Mouse (Mus musculus) kidney, postnatal 10 days (tissue): ENCODE data around the gene Dgkd.

Source experiments
- DNase-seq: peaks from one replicate; pipeline ENCODE4 v3.0.0; 2021; ENCODE audit warnings: mixed read lengths

The Dgkd gene

DNA sequence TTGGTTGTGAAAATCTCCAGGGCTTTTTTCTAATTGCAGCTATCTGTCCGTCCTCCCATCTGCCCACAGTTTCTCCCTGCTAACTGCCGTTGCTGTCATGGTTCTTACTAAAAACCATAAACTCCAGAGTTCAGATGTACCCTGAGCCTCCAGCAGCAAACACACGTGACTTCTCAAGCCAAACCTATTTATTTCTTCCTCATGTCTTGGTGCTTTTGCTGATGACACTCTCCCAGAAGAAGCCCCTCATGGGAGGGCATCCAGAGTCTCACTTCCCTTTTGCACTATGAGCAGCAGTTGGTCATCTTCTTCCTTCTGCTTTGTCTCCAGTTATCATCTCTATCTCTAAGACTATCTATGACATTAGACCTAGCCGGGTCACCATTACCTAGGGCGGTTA lies 3.8 kb upstream of the Dgkd start:
- no peak for DNase-seq

DNA sequence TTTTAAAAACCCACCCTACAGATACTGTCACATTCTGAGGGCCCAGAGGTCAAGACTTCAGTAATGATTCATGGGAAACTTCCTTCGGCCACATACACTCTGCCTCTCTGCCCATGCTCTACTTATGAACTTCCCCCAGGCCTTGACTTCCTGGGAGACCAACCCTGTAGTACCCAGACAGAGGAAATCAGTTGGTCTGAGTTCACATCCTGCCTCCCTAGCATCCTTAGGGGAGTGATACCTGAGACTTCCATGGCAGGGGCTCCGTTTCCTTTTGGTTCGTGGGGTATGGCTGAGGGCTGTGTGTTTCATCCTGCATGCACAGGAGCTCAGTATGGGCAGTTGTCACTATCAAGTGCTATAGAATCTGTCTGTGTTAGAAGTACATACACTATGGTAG lies 1.7 kb upstream of the Dgkd start:
- DNase-seq = no peak

DNA sequence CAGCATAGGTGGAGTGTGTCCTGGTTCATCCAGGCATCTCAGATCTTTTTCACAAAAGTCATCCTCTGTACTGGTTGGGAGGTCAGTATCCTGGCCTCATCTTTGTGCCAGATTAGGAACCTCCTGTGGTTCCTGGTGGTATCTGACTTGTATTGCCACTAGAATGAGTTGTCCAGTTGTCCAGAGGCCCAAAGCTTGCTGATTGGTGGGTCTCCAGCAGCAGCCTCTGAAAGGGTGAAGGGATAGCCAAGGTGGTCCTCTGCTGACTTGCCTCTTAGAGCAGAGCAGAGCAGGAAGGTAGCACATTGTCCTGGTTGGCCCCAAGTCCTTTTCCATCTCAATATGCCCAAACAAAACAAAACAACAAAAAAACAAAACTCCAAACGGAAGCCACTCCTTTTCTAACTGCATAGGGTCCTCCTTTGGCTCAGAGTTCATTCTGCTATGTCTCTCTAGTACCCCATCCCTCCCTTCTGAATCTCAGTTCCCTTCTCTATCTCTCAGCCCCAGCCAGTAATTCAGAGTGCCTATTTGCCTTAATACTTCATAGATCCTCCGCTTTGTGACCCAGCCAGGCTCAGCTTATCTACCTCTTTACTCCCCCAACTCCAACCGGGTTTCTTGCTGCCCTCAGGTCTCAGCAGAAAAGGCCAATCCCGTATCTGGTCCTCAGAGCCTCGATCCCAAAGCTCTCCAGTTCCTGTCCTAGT lies 851 bp upstream of the Dgkd start:
- DNase-seq = no peak

DNA sequence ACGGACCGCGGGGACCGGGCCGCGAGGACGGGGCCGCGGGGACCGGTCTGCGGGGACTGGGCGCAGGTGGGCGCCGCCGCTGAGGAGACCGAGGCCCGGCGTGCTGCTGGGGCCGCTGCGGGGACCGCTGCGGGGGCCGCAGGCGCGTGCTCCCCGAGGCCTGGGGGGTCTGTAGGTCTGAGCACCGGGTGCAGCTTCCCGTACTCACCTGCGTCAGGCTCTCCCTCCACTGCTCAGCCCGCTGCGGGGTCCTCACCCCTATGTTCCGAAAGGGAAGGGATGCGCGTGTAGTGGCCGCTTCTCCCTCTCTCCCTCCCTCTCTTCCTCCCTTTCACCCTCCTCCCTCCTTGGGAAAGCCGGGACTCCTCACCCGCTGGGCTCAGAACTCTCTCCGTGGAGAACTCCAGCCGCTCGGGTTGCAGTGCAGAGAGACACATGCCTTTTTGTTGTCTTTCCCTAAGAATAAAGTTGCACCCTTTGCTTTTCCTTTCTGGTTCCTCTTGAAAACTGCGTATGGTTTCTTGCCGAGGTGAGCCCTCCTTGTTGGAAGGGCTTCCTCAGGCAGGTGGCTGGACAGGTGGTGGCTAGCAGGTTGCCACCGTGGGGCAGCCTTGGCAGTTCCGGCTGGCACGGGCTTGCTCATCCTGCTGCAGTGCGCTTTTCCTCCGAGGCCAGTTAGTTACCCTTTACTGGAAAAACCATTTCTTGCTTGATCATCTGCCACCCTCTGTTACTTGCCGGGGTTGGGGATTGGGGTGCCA lies 694 bp downstream of the Dgkd start:
- peak; percentile 50 for DNase-seq

DNA sequence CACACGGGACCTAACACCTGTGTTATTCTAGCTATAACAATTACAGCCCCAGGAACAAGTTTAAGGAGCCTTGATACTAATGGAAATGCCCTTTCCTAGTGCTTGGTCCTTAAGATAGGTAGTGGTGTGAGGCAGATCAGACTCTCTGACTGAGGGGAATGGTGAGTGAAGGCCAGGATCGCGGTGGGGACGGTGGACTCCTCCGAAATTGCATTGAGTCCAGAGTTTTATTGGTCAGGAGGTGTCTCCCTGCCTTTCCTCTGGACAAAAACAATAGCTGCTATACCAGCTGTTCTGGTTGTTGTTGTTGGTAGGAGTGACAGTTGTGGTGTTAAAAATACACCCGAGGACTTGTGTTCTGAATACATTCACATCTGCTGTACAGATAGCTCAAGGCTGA lies 1.3 kb downstream of the Dgkd start:
- DNase-seq = no peak

DNA sequence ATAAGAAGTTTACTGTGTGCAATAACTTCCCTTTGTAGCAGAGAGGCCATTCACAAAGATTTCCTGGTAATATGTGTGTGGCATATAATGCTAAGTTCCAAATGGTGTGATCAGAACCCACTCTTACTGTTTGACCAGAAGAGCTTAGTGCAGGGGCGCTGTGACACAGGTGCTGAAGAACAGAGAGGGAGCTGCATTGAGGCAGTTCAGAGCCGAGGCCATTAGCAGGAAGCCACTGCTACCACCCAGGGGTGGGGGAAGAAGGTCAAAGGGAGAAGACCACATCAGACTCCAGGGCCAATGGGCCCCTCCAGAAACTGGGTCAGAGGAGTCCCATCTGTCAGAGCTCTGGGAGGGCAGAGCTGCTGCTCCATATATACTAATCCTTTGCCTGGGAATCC lies 1.8 kb downstream of the Dgkd start:
- DNase-seq = no peak

DNA sequence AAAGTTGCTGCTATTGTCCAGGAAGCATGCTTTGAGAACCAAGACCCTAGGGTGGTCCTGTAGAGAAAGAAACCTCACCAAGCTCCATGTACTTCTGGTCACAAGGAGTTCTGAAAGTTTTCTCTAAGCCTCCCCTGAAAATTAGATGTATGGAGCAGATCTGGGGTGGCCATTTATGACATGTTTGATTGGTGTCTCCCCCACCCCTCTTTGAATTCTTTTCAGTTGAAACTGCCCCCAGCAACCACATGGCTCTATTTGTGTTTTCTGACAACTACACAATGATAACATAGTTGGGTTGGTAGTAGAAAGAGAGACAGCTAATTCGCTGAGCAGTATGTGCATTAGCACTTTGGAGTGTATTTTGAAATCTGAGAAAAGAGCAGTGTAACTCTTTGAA lies 2.4 kb downstream of the Dgkd start:
- DNase-seq = no peak

DNA sequence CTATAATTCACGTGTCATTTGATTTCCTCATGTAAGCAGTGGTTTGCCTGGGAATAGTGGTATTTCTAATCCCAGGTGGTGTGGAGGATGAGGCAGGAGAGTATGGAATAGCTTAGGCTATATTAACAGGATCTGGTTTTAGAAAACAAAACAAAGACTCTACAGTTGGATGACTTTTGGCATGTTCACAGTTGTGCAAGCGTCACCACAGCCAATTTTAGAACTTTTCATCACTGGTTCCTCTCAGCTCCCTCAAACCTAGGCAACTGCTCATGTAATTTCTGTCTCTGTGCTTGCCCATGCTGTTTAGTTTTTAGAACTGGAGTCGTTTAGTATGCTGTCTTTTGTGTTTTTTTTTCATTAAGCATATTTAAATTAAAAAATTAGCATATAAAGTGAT lies 3.7 kb downstream of the Dgkd start:
- no peak for DNase-seq

DNA sequence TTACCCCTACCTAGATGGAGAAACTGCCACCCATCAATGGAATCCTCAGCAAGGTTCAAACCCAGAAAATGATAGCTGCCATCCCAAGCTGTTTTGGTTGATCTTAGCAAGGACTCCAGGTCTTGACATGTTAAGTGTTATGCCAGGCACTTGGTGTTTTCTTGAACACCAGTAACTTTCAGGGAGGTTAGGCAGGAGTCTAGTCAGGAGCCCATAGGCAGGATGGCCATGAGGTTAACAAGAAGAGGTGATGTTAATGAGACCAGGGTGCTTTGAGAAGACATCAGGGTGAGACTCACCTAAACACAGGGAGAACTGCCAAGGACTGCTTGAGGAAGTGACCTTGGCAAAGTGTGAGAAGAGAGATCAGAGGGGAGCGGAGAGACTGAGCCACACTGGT lies 4.9 kb downstream of the Dgkd start:
- no peak for DNase-seq

DNA sequence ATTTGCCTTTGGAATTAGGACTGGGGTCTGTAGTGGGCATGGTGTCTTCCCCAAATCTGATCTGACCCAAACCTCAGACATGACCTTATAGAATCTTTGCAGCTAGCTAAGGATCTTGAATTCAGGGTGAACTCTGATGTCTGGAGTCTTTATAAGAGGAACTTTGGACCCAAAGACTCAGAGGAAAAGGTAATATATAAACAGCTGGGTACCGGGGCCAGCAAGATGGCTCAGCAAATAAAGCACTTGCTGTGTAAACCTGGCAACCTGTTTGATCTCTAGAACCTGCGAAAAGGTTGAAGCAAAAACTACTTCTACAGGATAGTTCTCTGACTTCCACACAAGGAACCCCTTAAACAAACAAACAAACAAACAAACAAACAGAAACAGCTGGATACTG lies 5.4 kb downstream of the Dgkd start:
- no peak for DNase-seq

DNA sequence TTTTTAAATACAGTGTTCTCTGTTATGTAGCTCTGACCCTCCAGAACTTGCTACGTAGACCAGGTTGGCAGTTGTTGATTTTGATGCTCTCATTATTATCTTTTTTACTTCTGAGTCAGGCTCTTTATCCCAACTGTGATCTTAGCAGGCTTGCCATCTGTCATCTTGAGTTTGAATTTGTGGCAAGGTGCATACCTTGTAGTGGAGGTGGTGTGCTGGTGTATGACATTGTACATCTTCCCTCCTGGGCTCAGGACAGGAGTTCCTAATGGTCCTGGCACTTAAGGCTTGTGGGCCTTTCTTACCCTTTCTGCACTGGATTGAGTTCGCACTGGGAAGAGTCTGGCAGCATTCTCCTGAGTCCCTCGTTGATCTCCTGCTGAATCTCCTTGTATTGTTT lies 10.5 kb downstream of the Dgkd start:
- no peak for DNase-seq

DNA sequence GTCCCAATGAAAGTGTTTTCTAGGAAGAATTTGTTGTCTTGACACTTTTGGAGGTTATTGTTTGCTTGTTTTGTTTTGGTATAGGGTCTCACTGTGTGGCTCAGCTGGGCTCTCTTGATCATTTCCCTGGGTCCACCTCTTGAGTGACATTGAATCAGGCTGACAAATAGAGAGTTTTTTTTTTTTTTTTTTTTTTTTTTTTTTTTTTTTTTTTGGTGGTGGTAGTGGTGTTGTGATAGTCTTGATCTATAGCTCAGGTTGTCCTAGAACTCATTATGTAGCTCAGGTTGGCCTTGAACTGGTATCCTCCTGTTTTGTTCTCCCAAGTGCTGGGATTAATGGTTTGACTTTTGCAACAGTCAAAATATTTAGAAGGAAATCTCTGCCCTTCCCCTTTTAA lies 11.8 kb downstream of the Dgkd start:
- DNase-seq = no peak

DNA sequence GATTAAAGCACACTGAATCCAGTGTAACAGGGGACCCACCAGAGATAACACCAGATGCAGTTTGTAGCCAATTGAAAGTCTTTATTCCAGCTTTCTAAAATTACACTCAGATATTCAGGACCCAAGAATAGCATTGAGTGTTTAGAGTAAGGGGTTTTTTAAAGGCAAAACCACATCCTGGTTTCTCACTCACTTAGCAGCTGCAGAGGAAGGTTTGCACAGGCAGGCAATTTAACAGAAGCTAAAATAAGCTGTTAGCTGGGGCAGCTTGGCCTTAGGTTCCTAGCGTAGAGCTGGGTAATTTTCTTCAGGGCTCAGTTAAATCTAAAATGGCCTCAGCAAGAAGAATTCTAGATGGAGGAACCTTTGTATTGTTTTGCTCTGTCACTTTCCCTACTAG lies 13.6 kb downstream of the Dgkd start:
- DNase-seq = no peak

DNA sequence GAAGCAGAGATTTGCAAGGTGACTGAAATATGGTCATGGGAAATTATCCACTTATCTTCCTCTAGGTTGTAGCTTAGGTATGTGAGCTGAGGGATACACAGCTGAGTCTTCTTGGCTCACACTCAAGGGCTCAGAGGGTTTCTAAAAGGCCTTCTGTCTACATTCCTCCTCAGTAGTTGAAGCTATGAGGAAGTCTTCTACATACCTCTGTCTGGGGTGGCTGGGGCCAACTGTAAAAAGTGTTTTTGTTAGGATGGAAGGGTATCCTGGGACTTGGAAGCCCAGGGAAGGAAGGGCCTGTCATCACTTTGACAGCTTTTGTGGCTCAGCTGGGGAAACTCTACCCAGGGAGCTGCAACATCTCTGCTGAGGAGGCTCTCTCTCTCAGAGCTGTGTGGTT lies 18.5 kb downstream of the Dgkd start:
- no peak for DNase-seq

DNA sequence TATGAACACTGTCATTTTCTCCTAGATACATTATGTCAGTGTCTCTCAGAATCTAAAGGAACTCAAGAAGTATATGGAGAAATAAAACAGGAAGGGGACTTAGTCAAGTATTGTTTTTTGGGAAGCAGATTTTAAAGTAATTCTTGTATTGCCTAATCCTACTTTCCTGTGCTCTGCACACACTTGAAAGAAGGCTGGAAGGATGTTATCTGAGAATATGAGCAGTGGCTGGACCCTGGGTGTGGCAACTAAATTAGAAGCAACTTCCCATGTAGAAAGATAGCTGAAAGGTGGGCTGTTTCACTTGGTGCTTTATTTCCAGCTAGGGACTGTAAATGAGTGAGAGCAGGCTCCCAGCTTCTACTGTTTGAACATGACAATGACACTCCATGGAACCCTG lies 20.0 kb downstream of the Dgkd start:
- no peak for DNase-seq

DNA sequence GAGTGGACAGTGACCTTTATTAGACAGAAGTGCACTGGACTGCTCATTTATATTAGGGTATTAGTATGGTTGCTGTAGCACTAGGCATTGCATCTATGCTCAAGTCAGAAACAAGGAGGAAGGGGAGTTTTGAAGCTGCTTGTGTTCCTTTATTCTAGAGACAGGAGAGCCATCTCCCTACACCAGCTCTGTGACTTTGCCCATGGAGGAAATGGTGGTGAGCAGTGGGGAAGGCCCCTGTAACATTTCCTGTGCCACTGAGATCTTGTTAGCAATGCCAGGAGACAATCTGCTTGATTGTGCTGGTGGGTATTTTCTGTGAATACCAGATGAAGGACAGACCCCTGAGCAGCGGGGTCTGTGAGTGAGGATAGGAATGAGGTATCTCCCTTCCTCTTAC lies 23.0 kb downstream of the Dgkd start:
- no peak for DNase-seq

DNA sequence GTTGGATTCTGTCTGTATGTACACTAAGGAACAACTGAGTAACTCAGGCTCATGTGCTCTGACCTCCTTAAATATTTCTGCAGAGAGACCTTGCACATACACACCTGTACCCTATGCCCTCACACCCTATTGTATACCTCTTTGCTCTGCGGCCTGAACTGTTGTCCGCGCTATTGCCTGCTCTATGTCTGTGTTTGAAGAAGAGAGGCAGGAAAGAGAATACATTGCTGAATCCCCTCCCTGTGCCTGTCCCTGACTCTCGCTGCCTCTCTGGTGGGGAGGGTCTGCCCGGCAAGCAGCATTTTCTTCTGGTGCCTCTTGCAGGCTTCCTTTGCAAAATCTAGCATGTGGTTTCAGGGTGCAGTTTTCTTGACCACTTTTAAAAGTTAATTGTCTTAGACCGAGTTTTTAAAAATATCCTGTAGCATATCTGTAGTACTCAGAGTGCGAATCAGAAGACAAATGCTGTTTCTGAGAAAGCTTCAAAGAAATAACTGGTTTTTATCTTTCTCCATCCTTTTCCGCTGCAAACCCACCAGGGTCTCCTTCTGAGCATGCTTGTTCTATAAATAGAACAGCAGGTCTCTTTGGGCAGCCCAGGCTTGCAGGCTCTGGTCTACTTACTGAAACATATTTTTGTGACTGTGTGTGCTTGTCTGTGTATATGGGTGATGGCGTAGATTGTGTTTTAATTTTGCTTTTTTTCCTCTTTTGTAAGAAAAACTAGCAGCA lies 24.6 kb downstream of the Dgkd start:
- no peak for DNase-seq

DNA sequence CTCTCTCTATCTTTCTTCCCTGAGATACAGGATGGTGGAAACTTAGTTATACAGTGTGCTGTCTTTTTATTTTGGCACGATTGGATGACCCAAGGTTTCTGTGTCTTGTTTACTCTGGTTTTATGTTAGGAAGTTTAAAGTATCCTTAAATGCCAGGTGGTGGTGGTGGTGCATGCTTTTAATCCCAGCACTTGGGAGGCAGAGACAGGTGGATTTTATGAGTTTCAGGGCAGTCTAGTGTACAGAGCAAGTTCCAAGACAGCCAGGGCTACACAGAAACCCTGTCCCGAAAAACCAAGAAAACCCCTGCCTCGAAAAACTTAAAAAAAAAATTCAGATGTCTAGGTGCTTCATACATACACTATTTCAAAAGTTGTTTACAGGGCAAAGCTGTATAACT lies 25.9 kb downstream of the Dgkd start:
- no peak for DNase-seq

DNA sequence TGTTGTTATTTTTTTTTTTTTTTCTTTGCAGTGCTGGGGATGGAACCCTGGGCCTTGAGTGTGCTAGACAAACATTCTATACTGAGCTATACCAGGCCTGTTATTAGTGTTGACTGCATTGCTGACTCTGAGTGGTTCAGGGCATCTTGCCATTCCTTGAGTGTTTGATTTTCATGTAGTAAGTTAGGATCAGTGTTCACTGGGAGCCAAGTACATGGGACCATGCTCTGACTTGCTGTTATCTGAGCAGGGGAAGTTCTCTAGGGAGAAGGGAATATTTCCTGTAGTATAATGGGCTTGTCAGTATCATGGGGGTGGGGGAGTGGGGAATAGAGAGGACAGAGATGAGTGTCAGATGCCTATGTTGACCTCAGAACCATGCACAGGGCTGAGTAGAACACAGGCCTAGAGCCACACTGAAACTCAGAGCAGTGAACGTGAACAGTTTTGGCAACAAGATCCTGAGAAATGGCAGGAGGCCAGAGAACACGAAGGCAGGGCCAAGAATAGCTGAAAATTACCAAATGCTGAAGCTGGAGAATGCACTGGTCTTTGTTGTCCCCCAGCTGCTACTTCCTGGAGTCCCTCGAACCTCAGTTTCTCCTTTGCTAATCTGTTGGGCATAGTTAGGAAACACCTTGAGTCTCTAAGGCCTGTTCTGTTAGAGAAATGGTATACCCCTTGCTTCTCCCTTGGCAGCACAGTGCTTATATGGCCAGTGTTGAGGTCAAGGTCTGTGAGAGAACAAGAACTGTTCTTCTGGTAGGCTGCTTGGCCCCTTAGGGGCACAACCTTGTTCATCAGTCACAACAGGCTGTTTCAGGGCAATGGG lies 26.6 kb downstream of the Dgkd start:
- DNase-seq = peak; percentile 91

DNA sequence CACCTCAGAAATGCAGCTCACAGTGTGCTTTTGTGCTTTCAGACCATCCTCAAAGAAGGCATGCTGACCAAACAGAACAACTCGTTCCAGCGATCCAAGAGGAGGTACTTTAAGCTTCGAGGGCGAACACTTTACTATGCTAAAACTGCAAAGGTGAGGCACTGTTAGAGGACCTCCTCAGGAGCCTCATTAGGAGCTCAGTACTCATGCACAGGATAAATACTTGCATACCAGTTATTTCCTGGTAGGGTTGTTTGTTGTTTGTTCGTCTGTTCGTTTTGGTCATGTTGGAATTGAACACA lies 27.2 kb downstream of the Dgkd start:
- no peak for DNase-seq

DNA sequence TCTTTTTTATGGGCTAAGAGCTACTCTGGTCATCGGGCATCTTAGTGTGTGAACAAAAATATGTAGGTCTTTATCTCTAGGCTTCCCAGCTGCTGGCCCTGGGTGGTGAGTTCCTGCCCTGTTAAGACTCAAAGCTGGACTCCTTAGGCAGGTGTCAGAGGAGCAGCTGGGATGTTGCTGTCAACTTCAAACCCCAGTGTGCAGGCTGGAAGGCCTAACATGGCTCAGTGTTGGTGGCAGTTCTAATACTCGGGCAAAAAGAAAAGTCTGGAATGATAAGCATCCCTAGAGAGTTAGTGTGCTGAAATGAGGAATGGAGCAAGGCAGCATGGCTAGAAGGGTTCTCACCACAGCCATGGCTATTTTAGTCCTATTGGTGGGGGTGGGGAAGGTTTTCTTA lies 27.8 kb downstream of the Dgkd start:
- peak; percentile 50 for DNase-seq

DNA sequence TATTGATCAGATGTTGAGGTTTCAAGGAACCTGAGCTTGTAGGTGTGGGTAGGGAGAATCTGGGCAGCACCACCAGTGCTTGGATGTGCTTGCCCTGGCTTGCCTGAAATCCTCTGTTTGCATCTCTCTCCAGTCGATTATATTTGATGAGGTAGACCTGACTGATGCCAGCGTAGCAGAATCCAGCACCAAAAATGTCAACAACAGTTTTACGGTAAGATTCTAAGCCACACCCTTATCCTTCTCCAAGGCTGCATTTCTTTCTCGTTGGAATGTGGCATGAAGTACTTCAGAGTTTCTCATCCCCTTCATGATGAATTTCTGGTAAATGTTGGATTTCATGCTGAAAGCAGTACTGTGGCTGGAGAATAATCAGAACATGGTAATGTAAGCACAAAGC lies 28.6 kb downstream of the Dgkd start:
- no peak for DNase-seq

DNA sequence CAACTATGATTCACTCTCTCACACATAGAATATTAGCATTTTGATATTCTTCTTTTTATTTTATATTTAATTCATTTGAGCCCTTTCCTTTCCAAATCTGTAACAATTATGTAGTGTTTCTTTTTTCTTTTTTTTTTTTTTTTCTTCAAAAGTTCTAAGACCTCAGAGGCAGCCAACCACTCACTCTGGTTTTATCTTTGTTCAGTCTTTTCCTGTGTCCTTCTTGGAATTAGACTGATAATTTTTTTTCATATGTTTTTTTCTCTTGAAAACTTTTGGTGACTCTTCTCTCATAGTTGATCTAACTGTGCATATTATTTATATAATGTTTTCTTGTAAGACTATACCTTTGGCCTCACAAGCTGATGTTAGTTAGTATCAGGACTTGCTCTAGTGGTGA lies 29.5 kb downstream of the Dgkd start:
- no peak for DNase-seq

DNA sequence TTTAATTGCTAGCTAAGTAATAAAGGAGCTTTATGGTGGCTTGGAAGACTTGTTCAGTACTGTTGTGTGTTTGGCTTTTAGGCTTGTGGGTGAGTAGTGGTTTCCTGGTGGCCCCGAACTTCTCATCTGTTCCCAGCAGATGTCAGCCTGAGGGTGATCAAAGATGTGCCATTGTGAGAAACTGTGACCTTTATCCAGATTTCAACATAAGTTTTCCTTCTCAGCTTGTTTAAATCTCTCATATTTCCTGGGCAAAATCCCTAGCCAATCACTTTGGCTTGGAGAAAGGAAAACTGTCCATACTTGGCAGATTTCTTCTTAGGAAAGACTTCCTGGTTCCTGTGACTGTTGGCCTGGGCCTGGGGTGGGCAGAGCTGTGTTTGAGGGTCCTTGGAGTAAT lies 37.9 kb downstream of the Dgkd start:
- no peak for DNase-seq
